Mouse (Mus musculus): ENCODE results near the gene Brd1.

DNA sequence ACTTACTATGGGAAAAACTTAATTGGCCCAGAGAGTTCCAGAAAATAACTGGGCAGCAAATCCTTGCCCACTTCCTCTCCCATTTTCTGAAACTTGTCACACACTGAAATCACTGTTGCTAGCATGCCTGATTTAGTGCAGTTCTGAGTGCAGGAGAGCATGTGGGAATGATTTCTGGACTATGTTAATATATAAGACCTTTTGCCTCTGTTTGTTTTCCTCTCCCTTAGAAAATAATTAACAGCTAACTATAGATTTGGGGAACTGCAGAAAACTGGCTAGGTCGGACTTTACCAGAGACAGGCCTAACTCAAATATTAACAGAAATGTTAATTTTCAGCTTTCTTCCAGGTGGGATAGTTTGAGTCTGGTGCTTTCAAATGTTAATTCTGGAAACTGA, 34.5 kb upstream of the Brd1 start:
- no peak for TF ChIP-seq CTCF (IDR thresholded peaks at IDR 0.05; ENCODE audit: low read depth)
- TF ChIP-seq EP300 (IDR thresholded peaks at IDR 0.05; ENCODE audit: low read depth) = no peak

Data from liver, postnatal 0 days (tissue).